24 mouse cellular contexts compared by ENCODE assay signal in the genomic region with DNA sequence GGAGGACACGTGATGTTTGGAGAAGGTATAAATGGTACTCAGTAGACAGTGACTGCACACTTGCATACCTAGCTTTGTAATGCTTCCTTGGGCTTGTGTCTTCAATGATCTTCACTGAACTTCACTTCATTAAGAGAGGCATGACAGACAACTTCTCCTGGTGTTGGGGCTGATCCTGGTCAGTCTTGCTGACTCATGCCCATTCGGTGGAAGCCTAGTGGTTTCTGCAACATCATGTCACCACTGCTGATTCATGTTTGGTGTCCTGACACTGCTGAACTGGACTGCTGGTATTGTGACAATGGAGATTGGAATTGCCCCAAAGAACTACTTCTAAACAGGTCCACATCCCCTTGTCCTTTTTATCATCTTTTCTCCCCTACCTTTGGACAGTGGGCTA. TPM values are rescaled to one million over a fixed set of nuclear protein-coding genes. Genes with fewer than 3 reads are reported as not detected.
DNase-seq lines count a peak whose midpoint lies in the region; ATAC-seq and TF ChIP-seq lines count a peak whose summit lies in the region.
"Had no signal": no experiment of that assay in that cellular context is flagged by ENCODE, and none has a peak within 500 bp of the region (broad histone marks: within the 10 kb centered on the region; RNA-seq: fewer than 3 reads in every experiment).

No protein-coding gene starts in this region.

- no peak overlapping the region for H3K4me2 ChIP-seq in heart, embryonic 12.5 days
- no peak overlapping the region for H3K4me2 ChIP-seq in liver, embryonic 13.5 days
- H3K4me2 ChIP-seq in liver, postnatal 0 days (ENCODE audit: low read depth, low read length) = no peak overlapping the region
- H3K4me2 ChIP-seq: embryonic facial prominence, embryonic 12.5 days; forebrain, embryonic 13.5 days; forebrain, embryonic 15.5 days had no signal

- 0 out of 2 replicates have a peak, but pooled peaks cover 7% of the 10 kb centered on the region for H3K27me3 ChIP-seq in heart, embryonic 12.5 days (replicated peaks)
- no peaks in the 10 kb centered on the region for H3K27me3 ChIP-seq in heart, embryonic 10.5 days (ENCODE audit: insufficient read depth, poor library complexity, severe bottlenecking)
- H3K27me3 ChIP-seq in liver, embryonic 13.5 days = no peaks in the 10 kb centered on the region
- no peaks in the 10 kb centered on the region for H3K27me3 ChIP-seq in liver, postnatal 0 days (ENCODE audit: insufficient read depth, low read length)
- H3K27me3 ChIP-seq: CH12.LX; embryonic facial prominence, embryonic 12.5 days; forebrain, embryonic 13.5 days; forebrain, embryonic 15.5 days; Patski had no signal

- peak; percentile 60; the same call in 1 of the 2 replicates for ATAC-seq in heart, embryonic 12.5 days (ENCODE audit: insufficient number of reproducible peaks, low FRiP score)
- ATAC-seq in liver, embryonic 13.5 days (ENCODE audit: low read depth) = no peak
- ATAC-seq in liver, postnatal 0 days = no peak
- ATAC-seq: activated CD4-positive, CD25-positive, alpha-beta regulatory T cell, adult 4 months; CD4-positive, CD25-positive, alpha-beta regulatory T cell, adult 4 months; forebrain, embryonic 13.5 days; forebrain, embryonic 15.5 days; Patski had no signal

- no peak overlapping the region for H3K27ac ChIP-seq in heart, embryonic 12.5 days (ENCODE audit: poor library complexity, severe bottlenecking)
- no peak overlapping the region for H3K27ac ChIP-seq in heart, embryonic 10.5 days
- H3K27ac ChIP-seq in liver, embryonic 13.5 days = no peak overlapping the region
- H3K27ac ChIP-seq in liver, postnatal 0 days (ENCODE audit: low read depth) = no peak overlapping the region
- H3K27ac ChIP-seq: embryonic facial prominence, embryonic 10.5 days; embryonic facial prominence, embryonic 12.5 days; forebrain, embryonic 13.5 days; forebrain, embryonic 15.5 days had no signal

- WGBS in heart, embryonic 12.5 days = 67% methylated on average over 2 of the region's 2 CpGs
- 76% methylated on average over 2 of the region's 2 CpGs for WGBS in heart, embryonic 10.5 days
- WGBS in liver, embryonic 13.5 days (ENCODE audit: insufficient replicate concordance) = 50% methylated on average over 2 of the region's 2 CpGs
- 74% methylated on average over 2 of the region's 2 CpGs for WGBS in liver, postnatal 0 days (ENCODE audit: insufficient replicate concordance)

- TF ChIP-seq EP300 in liver, postnatal 0 days (IDR thresholded peaks at IDR 0.05; ENCODE audit: low read depth) = no peak

- TF ChIP-seq CTCF in liver, postnatal 0 days (IDR thresholded peaks at IDR 0.05; ENCODE audit: low read depth) = no peak

- no peak overlapping the region for H3K4me3 ChIP-seq in heart, embryonic 12.5 days
- no peak overlapping the region for H3K4me3 ChIP-seq in heart, embryonic 10.5 days
- H3K4me3 ChIP-seq in liver, embryonic 13.5 days (replicated peaks) = no peak overlapping the region
- no peak overlapping the region for H3K4me3 ChIP-seq in liver, postnatal 0 days (ENCODE audit: low read depth, low read length)
- H3K4me3 ChIP-seq: embryonic facial prominence, embryonic 10.5 days; embryonic facial prominence, embryonic 12.5 days; forebrain, embryonic 13.5 days; forebrain, embryonic 15.5 days had no signal

- no peak for DNase-seq in heart, embryonic 10.5 days (ENCODE audit: low spot score)
- DNase-seq in liver, embryonic 13.5 days = peak; percentile 34
- DNase-seq in liver, postnatal 0 days = no peak
- peak; percentile 21 for DNase-seq in 416B (ENCODE audit: low read depth)
- DNase-seq in neural tube, embryonic 10.5 days (ENCODE audit: extremely low spot score, low spot score) = no peak
- DNase-seq: adrenal gland, adult 8-10 months; adrenal gland, postnatal 14 days; adrenal gland, postnatal 36 days; B cell, adult 2 months; cerebellum, adult 11-12 months; cerebellum, adult 2 months; cerebellum, adult 9-10 months; cerebellum, postnatal 10 days; cerebellum, postnatal 25 days had no signal

- peaks cover 3% of the 10 kb centered on the region for H3K4me1 ChIP-seq in heart, embryonic 12.5 days (replicated peaks)
- H3K4me1 ChIP-seq in heart, embryonic 10.5 days = peaks cover 3% of the 10 kb centered on the region
- peaks cover 4% of the 10 kb centered on the region for H3K4me1 ChIP-seq in liver, embryonic 13.5 days (replicated peaks)
- peaks cover 3% of the 10 kb centered on the region; the same call in 1 of the 2 replicates for H3K4me1 ChIP-seq in liver, postnatal 0 days (ENCODE audit: insufficient read depth)

- H3K36me3 ChIP-seq in heart, embryonic 12.5 days = no peaks in the 10 kb centered on the region
- no peaks in the 10 kb centered on the region for H3K36me3 ChIP-seq in heart, embryonic 10.5 days
- H3K36me3 ChIP-seq in liver, embryonic 13.5 days = no peaks in the 10 kb centered on the region
- no peaks in the 10 kb centered on the region for H3K36me3 ChIP-seq in liver, postnatal 0 days (replicated peaks; ENCODE audit: insufficient read depth, low read length)
- H3K36me3 ChIP-seq: embryonic facial prominence, embryonic 10.5 days; embryonic facial prominence, embryonic 12.5 days; forebrain, embryonic 15.5 days; G1E had no signal

- H3K9ac ChIP-seq in heart, embryonic 12.5 days = no peak overlapping the region
- no peak overlapping the region for H3K9ac ChIP-seq in liver, embryonic 13.5 days
- H3K9ac ChIP-seq in liver, postnatal 0 days (replicated peaks) = no peak overlapping the region
- H3K9ac ChIP-seq: embryonic facial prominence, embryonic 12.5 days; forebrain, embryonic 13.5 days; forebrain, embryonic 15.5 days had no signal

- no peaks in the 10 kb centered on the region for H3K9me3 ChIP-seq in heart, embryonic 12.5 days (replicated peaks)
- no peaks in the 10 kb centered on the region for H3K9me3 ChIP-seq in heart, embryonic 10.5 days
- no peaks in the 10 kb centered on the region for H3K9me3 ChIP-seq in liver, embryonic 13.5 days (replicated peaks)
- no peaks in the 10 kb centered on the region for H3K9me3 ChIP-seq in liver, postnatal 0 days (ENCODE audit: low read length)
- H3K9me3 ChIP-seq: embryonic facial prominence, embryonic 10.5 days; embryonic facial prominence, embryonic 12.5 days; forebrain, embryonic 13.5 days; forebrain, embryonic 15.5 days; G1E had no signal

RNA-seq across cellular contexts. Expression of a gene that starts 4.3 kb away (rescaled TPM):
- polyA plus RNA-seq in heart, embryonic 12.5 days (2016; fragmentation: Nextera tagmentation; extraction: Ambion mirVana) = 5.6 and 6.6 TPM in 2 replicates
- 6.9 and 7.4 TPM in 2 replicates for polyA plus RNA-seq in heart, embryonic 10.5 days (2016; fragmentation: Nextera tagmentation; extraction: Ambion mirVana)
- 1.8 and 2.5 TPM in 2 replicates for polyA plus RNA-seq in liver, embryonic 13.5 days (2015; fragmentation: Nextera tagmentation; extraction: Ambion mirVana)
- polyA plus RNA-seq in liver, postnatal 0 days (2015; fragmentation: Nextera tagmentation; extraction: Ambion mirVana) = 0.85 and 1.3 TPM in 2 replicates

RNA-seq across cellular contexts. Expression of a gene that starts 23.2 kb away (rescaled TPM):
- 3.7 and 4.4 TPM in 2 replicates for polyA plus RNA-seq in heart, embryonic 12.5 days (2016; fragmentation: Nextera tagmentation; extraction: Ambion mirVana)
- polyA plus RNA-seq in heart, embryonic 10.5 days (2016; fragmentation: Nextera tagmentation; extraction: Ambion mirVana) = 4.4 and 4.7 TPM in 2 replicates
- 1.2 and 1.3 TPM in 2 replicates for polyA plus RNA-seq in liver, embryonic 13.5 days (2015; fragmentation: Nextera tagmentation; extraction: Ambion mirVana)
- 0.66 and 0.73 TPM in 2 replicates for polyA plus RNA-seq in liver, postnatal 0 days (2015; fragmentation: Nextera tagmentation; extraction: Ambion mirVana)

RNA-seq across cellular contexts. Expression of a gene that starts 27.1 kb away (rescaled TPM):
- polyA plus RNA-seq in heart, embryonic 12.5 days (2016; fragmentation: Nextera tagmentation; extraction: Ambion mirVana) = 1.3 and 1.4 TPM in 2 replicates
- polyA plus RNA-seq in heart, embryonic 10.5 days (2016; fragmentation: Nextera tagmentation; extraction: Ambion mirVana) = 1.3 and 1.6 TPM in 2 replicates
- polyA plus RNA-seq in liver, embryonic 13.5 days (2015; fragmentation: Nextera tagmentation; extraction: Ambion mirVana) = 0.75 and 0.86 TPM in 2 replicates
- polyA plus RNA-seq in liver, postnatal 0 days (2015; fragmentation: Nextera tagmentation; extraction: Ambion mirVana) = 0.62 and 0.63 TPM in 2 replicates

Comparison
In these comparisons a context has a peak if more than half of its experiments do, and no peak if none do; other contexts are left out.
1. DNase-seq: peak in liver, embryonic 13.5 days (single experiment) and 416B (single experiment); none in heart, embryonic 10.5 days (single experiment), liver, postnatal 0 days (single experiment) and neural tube, embryonic 10.5 days (single experiment).